Mouse (Mus musculus) stomach, postnatal 0 days (tissue): ENCODE measurements at regions not wholly inside any gene's neighbourhood (a gene's known extent, or its start where the extent isn't known, plus 50 kb on each side); places are given as distances from the start of the nearest gene placed in this dataset.

Experiments
- CTCF ChIP-seq: IDR thresholded peaks from 2 replicates; pipeline ENCODE4 v1.5.1; 2016; ENCODE audit warnings: antibody characterized with exemption, low read depth, mild to moderate bottlenecking, moderate library complexity
- EP300 ChIP-seq: optimal IDR thresholded peaks from 2 replicates; pipeline ENCODE3; 2016; ENCODE audit warnings: antibody characterized with exemption

DNA sequence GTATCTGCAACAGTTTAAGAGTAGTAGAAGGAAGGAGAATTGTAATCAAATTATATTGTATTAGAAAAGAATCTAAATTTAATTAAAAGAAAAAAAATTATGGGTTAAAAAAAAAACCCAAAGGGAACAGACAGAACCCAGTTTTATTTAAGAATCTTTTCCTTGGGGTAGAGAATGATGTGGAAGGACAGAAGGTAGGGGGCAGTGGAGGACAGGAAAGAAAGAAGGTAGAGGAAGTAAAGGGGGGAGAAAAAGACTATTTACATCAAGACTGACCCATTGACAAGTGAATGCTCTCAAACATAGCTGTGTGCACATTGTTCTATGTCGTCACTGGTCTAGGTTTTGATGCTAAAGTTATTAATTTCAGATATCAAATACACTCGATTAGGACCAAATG lies 142.8 kb upstream of the Cdh20 start:
- TF ChIP-seq CTCF: peak; percentile 32; the same call in 1 of the 2 replicates
- no peak for TF ChIP-seq EP300
